13 mouse cellular contexts compared by ENCODE assay signal in the genomic region with DNA sequence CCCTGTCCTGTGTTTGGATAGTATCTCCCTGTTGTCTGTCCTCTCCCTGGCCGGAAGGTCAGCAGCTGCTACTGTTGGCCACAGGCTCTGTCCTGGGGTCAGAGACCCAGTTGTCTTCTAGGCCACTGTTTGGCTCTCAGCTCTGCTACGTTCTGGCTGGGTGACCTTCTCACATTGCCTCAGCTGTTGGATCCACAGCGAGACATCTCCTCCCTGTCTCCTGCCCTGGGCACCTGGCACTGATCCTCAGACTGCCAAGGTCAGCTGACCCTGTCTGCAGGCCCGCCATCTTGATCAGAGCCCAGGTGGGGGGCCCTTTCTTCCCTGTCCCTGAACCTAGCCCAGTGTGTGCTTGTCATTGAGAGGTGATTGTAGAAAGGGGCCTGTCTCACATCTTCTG. TPM values are rescaled to one million over a fixed set of nuclear protein-coding genes. Genes with fewer than 3 reads are reported as not detected.
DNase-seq lines count a peak whose midpoint lies in the region; TF ChIP-seq lines count a peak whose summit lies in the region.
"Had no signal": no experiment of that assay in that cellular context is flagged by ENCODE, and none has a peak within 500 bp of the region (broad histone marks: within the 10 kb centered on the region; RNA-seq: fewer than 3 reads in every experiment).

No protein-coding gene starts in this region.

- no peak overlapping the region for H3K4me3 ChIP-seq in kidney, adult 2 months (ENCODE audit: insufficient read depth, low read depth, low read length)
- H3K4me3 ChIP-seq: erythroblast, embryonic 14.5 days; megakaryocyte, embryonic 14.5 days had no signal

- no peaks in the 10 kb centered on the region for H3K27me3 ChIP-seq in kidney, adult 2 months (replicated peaks; ENCODE audit: control insufficient read depth, insufficient read depth, low read length)

- DNase-seq in kidney, adult 2 months, result peak; percentile 46
- DNase-seq in kidney, adult 8-10 months, result no peak
- peak; percentile 70 to 83 for DNase-seq in gastrocnemius, adult 8-10 months (ENCODE audit: low spot score in 2 of 2)
- DNase-seq in heart, postnatal 10 days, result peak; percentile 83 to 85
- peak; percentile 20 for DNase-seq in neural tube, embryonic 10.5 days (ENCODE audit: extremely low spot score, low spot score)
- DNase-seq in adrenal gland, postnatal 4 days (ENCODE audit: low spot score in 2 of 2), result no peak
- DNase-seq in layer of hippocampus, adult 11-12 months (ENCODE audit: low spot score), result no peak
- DNase-seq in frontal cortex, postnatal 25 days (ENCODE audit: low spot score in 2 of 2), result no peak
- DNase-seq: liver; retina, postnatal 1 day had no signal

- TF ChIP-seq CTCF in kidney, adult 2 months (conservative IDR thresholded peaks at IDR 0.05; ENCODE audit: insufficient read depth, insufficient read length, low read depth, low read length), result no peak

- no peaks in the 10 kb centered on the region for H3K36me3 ChIP-seq in kidney, adult 2 months (ENCODE audit: control insufficient read depth, insufficient read depth, low read length)

- no peak for TF ChIP-seq POLR2A in kidney, adult 2 months (IDR thresholded peaks at IDR 0.05; ENCODE audit: low read depth, low read length)

- no peaks in the 10 kb centered on the region for H3K4me1 ChIP-seq in kidney, adult 2 months (ENCODE audit: control insufficient read depth, insufficient read depth, low read length)

- 64% methylated on average over 4 of the region's 4 CpGs for WGBS in kidney, adult 2 months

- H3K27ac ChIP-seq in kidney, adult 2 months (ENCODE audit: insufficient read depth, low read depth, low read length), result no peak overlapping the region

- intact Hi-C loops in heart, postnatal 10 days (cut with DNase I), result no loop called here

RNA-seq across cellular contexts. Expression of a gene that starts 29.5 kb away (rescaled TPM):
- polyA plus RNA-seq in kidney, adult 2 months (2012; rRNA removed), result 4.8 and 6.4 TPM in 2 replicates
- 10 to 100 TPM; 29.4 to 66.8 (median 49.7) TPM for total RNA-seq in gastrocnemius, adult 8-10 months (2022)
- 1 to 10 TPM; 1.6 to 1.7 TPM for total RNA-seq in heart, postnatal 10 days (2021)
- 1 to 10 TPM; 3.6 to 5.1 TPM for total RNA-seq in adrenal gland, postnatal 4 days (2021)
- polyA plus RNA-seq: CD4-positive, CD25-positive, alpha-beta regulatory T cell, adult 4 months had no signal

RNA-seq across cellular contexts. Expression of a gene that starts 35.5 kb away (rescaled TPM):
- 1.6 and 123 TPM in 2 replicates for polyA plus RNA-seq in kidney, adult 2 months (2012; rRNA removed)
- total RNA-seq in gastrocnemius, adult 8-10 months (2022), result 1,000 to 10,000 TPM; 3,053 to 3,564 (median 3,434) TPM
- total RNA-seq in heart, postnatal 10 days (2021), result over 10,000 TPM in 1 of 2 experiments, 1,000 to 10,000 TPM in 1; 9,939 to 10,365 TPM
- total RNA-seq in adrenal gland, postnatal 4 days (2021), result 10 to 100 TPM in 1 of 2 experiments, 1 to 10 TPM in 1; 7.0 to 16.3 TPM
- polyA plus RNA-seq: CD4-positive, CD25-positive, alpha-beta regulatory T cell, adult 4 months; erythroblast, embryonic 14.5 days had no signal

Comparison
In these comparisons a context has a peak if more than half of its experiments do, and no peak if none do; other contexts are left out.
1. DNase-seq: peak in kidney, adult 2 months (single experiment), gastrocnemius, adult 8-10 months (2 of 2), heart, postnatal 10 days (2 of 2) and neural tube, embryonic 10.5 days (single experiment); none in kidney, adult 8-10 months (0 of 2), adrenal gland, postnatal 4 days (0 of 2), layer of hippocampus, adult 11-12 months (single experiment) and frontal cortex, postnatal 25 days (0 of 2).
2. RNA of a gene that starts 29.5 kb away (total RNA-seq): 29.4 to 66.8 TPM in gastrocnemius, adult 8-10 months; 3.6 to 5.1 TPM in adrenal gland, postnatal 4 days and 1.6 to 1.7 TPM in heart, postnatal 10 days; every median in the first group is over 4 times any median in the second.
3. RNA of a gene that starts 35.5 kb away (total RNA-seq): 9,939 to 10,365 TPM in heart, postnatal 10 days and 3,053 to 3,564 TPM in gastrocnemius, adult 8-10 months; 7.0 to 16.3 TPM in adrenal gland, postnatal 4 days; every median in the first group is over 100 times any median in the second.